Mouse (Mus musculus) lung, postnatal 10 days (tissue): ENCODE measurements around the gene Ilf2.
A peak's percentile ranks its signal among the peaks of the same experiment; 100 is the strongest.

ENCODE experiments used
- DNase-seq: peaks from one replicate; pipeline ENCODE4 v3.0.0; 2021

Ilf2 gene

GRCm38 (mm10) chr3:90512276-90512675, 36.4 kb downstream of the Ilf2 start:
- no peak for DNase-seq

DNA sequence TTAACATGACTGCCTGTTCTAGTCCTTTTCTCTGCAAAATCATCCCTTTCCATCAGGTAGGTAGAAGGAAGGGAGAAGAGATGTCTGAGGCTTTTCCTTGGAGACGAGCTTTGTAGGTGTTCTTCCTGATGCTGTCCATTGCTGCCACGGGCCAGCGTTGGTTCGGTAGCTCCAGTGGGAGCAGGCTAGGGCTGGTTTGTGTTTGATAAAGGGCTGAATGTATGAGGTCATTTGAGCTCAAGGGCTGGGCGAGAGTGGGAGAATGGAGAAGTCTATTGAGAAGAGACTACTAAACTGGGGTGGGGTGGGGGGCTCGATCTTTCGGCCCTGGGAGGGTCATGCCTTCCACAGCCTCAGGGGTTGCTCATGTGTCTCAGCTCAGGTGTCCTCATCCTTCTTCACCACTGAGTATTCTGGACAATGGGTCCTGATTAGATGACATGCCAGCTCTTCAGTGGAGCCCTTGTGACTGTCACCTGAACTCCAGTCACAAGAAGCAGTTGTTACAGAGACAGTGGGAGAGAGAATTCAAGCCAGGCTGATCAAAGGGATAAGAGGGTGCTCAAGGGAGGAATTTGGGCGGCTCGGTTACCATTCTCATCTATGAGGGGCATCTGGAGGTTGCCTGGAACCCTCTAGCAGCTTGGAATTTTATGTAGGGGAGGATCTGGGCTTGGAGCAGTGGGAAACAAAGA, 37.2 kb downstream of the Ilf2 start:
- DNase-seq = no peak

DNA sequence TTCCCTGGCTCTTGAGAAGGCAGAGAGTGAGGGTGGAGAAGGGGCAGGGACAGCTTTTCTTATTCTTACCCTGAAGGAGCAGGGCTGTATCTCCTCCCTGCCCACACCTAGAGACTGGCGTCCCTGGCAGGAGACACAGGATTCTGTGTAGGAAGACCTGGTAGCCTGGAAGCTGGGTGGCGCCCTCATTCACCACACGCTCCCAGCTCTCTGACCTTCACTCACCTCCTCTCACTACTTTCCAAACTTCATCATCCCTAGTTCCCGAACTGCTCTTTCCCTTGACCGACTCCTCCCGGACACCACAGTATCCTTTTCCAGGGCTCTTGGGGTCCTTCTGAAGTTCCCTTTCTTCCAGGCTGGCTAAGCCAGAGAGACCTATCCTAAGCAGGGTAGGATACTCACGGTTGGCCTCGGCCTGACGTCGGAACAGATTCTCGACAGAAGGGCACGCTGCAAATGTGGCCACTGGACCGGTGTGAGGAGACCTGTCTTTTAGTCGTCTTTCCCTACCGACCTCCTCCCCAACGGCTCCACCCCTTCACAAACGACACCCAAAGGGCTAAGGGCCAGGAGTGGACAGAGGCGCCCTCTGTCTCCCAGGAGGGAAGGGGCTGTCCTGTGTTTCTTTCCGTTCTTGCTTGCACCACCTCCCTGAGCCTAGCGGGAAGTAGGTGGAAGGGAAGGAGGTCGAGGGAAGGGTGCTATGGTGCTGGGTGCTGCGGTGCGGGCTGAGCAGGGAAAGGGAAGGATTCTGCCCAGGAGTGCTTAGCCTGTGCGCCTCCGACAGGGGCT, 38.1 kb downstream of the Ilf2 start, which contains the start of the genes S100a1 and S100a13:
TSS of gene S100a1 (minus strand) at position 597 of the 795 bp plus-strand sequence.
TSS of gene S100a13 (plus strand) at position 640 of the 795 bp plus-strand sequence.
- DNase-seq = peak; percentile 89

DNA sequence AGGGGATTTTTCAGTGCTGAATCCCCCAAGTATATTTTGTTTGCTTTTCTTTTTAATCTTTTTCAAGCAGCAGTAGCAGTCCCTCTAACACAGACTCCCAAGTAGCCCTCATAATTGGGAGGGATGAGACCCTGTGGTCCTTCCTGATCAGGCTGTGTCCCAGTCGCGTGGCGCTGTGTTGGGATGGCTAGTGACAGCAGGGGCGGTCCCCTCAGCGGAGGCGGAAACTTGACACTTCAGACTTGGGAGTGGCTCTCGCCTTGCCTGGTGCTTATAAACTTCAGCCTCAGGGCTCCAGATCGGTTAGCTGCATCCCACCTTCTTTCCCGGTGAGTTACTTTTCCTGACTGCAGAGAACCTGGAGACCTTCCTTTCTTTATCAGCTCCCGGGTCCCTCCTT, 38.8 kb downstream of the Ilf2 start:
- peak; percentile 88 for DNase-seq

- DNase-seq = peak; percentile 76
Measured at GRCm38 (mm10) chr3:90515242-90515641, 39.3 kb downstream of the Ilf2 start.

DNA sequence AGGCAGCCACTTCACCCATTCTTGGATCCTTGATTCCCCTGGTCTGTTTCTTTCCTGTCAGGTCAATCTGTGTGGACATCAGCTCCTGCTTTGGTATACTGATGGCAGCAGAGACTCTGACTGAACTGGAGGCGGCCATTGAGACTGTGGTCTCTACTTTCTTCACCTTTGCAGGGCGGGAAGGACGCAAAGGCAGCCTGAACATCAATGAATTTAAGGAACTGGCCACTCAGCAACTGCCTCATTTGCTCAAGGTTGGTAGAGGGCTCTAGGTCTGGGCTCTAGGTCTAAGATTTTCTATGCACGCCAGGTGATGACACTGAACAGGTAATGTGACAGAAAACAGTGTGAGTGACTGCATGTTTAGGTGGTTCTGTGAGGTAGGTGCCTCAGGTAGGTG, 39.9 kb downstream of the Ilf2 start:
- DNase-seq = no peak

DNA sequence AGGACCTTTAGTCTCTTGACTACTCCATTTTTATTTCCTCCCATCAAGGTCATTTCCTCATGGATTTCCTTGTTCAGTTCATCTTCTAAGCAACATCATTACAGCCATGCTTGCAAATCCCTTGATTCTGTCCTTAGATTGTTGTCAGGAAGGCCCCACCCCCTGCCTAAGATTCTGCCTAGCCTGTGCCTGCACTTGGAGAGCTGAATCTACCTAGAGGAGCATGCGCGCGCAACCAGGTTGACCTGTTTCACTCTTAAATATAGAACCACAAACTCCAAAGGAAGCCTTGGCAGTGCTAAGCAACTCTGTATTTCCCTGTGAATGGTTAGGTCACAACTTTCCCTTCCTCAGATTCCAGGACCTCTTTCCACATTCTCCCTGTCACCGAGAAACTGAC, 41.8 kb downstream of the Ilf2 start:
- DNase-seq = no peak

DNA sequence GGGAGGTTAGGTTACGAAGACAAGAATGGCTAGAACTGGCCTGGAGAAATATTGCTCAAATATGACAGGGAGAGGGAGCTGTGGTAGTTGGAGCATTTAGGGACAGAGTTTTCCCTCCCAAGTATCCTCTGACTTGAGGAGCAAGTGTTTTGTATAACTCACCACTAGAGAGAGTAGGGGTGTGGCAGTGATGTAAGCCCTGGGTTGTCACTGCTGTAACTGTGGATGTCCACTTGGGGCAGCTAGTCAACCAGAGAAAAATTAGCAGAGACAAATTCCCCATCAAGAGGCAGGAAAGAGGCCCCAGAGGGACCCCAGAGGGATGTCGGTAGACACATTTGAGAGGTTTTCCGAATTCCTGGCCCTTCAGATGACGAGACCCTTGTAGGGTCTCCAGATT, 49.5 kb downstream of the Ilf2 start:
- DNase-seq = peak; percentile 85

DNA sequence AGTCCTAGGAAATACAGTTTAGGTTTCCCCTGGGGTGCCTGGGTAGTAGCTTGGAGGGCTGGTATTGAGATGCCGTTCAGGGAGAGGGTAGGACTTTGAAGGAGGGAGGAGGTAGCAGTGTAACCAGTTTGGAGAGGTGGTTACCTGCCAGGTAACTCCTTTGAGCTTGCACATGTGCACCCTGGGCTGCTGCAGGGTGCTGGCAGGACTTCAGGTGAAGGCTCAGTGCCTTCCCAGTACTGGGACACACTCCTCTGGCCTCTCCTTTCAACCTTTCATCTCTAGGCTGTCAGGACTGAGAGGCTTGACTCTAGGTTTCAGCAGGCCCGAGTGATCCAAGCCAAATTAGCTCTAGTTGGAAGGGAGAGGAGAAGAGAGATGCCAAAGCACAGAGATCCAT, 50.1 kb downstream of the Ilf2 start:
- no peak for DNase-seq

- DNase-seq = peak; percentile 74
Measured at GRCm38 (mm10) chr3:90526580-90526979, 50.7 kb downstream of the Ilf2 start, which contains the start of gene S100a14. S100a14 (plus strand) TSS chr3:90526856.

- no peak for DNase-seq
Measured at GRCm38 (mm10) chr3:90527291-90527873, 51.5 kb downstream of the Ilf2 start.

GRCm38 (mm10) chr3:90531713-90532112, 55.8 kb downstream of the Ilf2 start:
- DNase-seq = no peak

DNA sequence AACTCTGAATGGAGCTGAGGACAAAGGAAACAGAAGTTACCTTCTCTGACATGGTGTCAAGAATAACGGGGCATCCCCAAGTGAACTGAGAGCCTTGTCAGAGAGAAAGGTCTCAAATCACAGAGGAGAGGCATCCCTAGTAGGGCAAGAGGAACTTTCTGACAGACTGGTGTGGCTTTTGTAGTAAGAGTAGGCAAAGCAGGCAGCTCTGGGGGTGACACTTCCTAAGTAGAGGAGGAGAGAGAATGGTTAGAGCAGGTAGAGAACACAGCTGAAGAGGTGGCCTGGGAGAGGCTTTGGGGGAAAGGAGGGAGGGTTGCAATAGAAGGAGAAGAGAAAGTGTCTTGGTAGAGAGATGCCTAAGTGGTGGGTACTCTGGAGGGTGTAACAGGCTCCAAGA, 59.5 kb downstream of the Ilf2 start:
- DNase-seq = no peak

- peak; percentile 87 for DNase-seq
Measured at GRCm38 (mm10) chr3:90537141-90537904, 61.4 kb downstream of the Ilf2 start, which contains the start of gene S100a16. S100a16 (plus strand) TSS chr3:90537254.

DNA sequence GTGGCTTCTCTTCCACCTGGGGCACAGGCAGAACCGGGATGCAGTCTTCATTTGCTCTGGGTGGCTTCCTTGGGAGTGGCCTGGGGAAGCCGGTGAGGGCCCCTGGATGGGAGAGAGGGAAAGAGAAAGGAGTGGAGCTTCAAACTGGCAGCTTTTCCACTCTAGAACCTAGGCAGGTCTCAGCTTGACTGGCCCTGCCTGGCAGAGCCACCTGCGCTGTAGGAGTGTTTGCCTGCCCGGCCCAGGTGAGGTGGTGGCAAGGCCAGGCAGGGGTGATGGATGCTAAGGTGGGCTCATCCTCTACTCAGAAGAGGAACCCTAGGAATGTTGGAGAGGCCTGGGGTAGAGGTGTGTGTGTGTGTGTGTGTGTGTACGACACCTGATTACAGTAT, 62.0 kb downstream of the Ilf2 start:
- no peak for DNase-seq
